Mouse (Mus musculus) heart, embryonic 10.5 days (tissue): Measurements from ENCODE around the gene Muc1. TPM values are rescaled to one million over a fixed set of nuclear protein-coding genes. Genes with fewer than 3 reads are reported as not detected.

Experiments
- DNase-seq: peaks from one replicate; pipeline ENCODE4 v3.0.0-alpha.2; 2017; ENCODE audit warnings: low spot score
- H3K27ac ChIP-seq: fragments of 300-500 bp; sonication (generic); 2 replicates; pipeline ENCODE4 v1.5.1; 2016; ENCODE audit warnings: mild to moderate bottlenecking
- H3K27me3 ChIP-seq: fragments of 300-500 bp; sonication (generic); 2 replicates; pipeline ENCODE4 v1.6.1; 2016; ENCODE audit warnings: mild to moderate bottlenecking; ENCODE audit not compliant: poor library complexity, insufficient read depth, severe bottlenecking
- H3K36me3 ChIP-seq: fragments of 300-500 bp; sonication (generic); 2 replicates; pipeline ENCODE4 v1.6.1; 2016; ENCODE audit warnings: mild to moderate bottlenecking, moderate library complexity
- H3K4me1 ChIP-seq: fragments of 300-500 bp; sonication (generic); 2 replicates; pipeline ENCODE4 v1.6.1; 2016; ENCODE audit warnings: mild to moderate bottlenecking
- H3K4me3 ChIP-seq: fragments of 300-500 bp; sonication (generic); 2 replicates; pipeline ENCODE4 v1.5.1; 2016; ENCODE audit warnings: mild to moderate bottlenecking, moderate library complexity
- H3K9me3 ChIP-seq: fragments of 300-500 bp; sonication (generic); 2 replicates; pipeline ENCODE4 v1.6.1; 2016; ENCODE audit warnings: mild to moderate bottlenecking, moderate library complexity
- WGBS: fragments of 180-500 bp; shearing (Covaris S2); methylation state at CpG from one replicate; pipeline ENCODE4 v1.1.7; 2016; 5-methylcytosine and 5-hydroxymethylcytosine counted together
- microRNA counts: library from miRNA; unstranded; fragments of <30 nt; microRNA quantifications from one replicate; lab custom pipeline; 2017
- microRNA-seq: library from miRNA; unstranded; fragments of <30 nt; microRNA quantifications from one replicate; pipeline ENCODE4, GENCODE M21; 2017
- polyA plus RNA-seq: library from polyadenylated mRNA; unstranded; fragments of >200 nt; fragmentation: Nextera tagmentation; extraction: Ambion mirVana; gene quantifications from 2 replicates; pipeline ENCODE4 v1.2.1, GENCODE M21; 2016

The Muc1 gene
- polyA plus RNA-seq, 1 experiment from 2014 or later = 0.11 TPM

- under 1% methylated on average over 52 of the region's 52 CpGs for WGBS
- DNase-seq = no peak
- Histone ChIP-seq H3K36me3 (peaks cover 7% of the 10 kb centered on the region), H3K9me3 (no peaks in the 10 kb centered on the region), H3K27ac (peak within 1 kb of the TSS; percentile 92), H3K4me1 (peaks cover 65% of the 10 kb centered on the region), H3K27me3 (0 out of 2 replicates have a peak, but pooled peaks cover 13% of the 10 kb centered on the region), H3K4me3 (peak within 1 kb of the TSS; percentile 77)
Observed at GRCm38 (mm10) chr3:89280606-89281511, 52.0 kb downstream of the Muc1 start, which contains the start of gene Efna1. Gene Efna1 (minus strand): TSS chr3:89281142.

- H3K9me3 ChIP-seq = no peaks in the 10 kb centered on the region
- WGBS = 11% methylated on average over 20 of the region's 20 CpGs
- peak overlapping the region; percentile 77 for H3K4me3 ChIP-seq
- H3K27me3 ChIP-seq = 0 out of 2 replicates have a peak, but pooled peaks cover 13% of the 10 kb centered on the region
- peaks cover 57% of the 10 kb centered on the region for H3K4me1 ChIP-seq
- H3K27ac ChIP-seq = peak overlapping the region; percentile 92
- 0 out of 2 replicates have a peak, but pooled peaks cover 2% of the 10 kb centered on the region for H3K36me3 ChIP-seq
- peak; percentile 89 for DNase-seq
Observed at GRCm38 (mm10) chr3:89281579-89282290, 52.9 kb downstream of the Muc1 start.

GRCm38 (mm10) chr3:89282291-89282643, 53.4 kb downstream of the Muc1 start:
- peaks cover 51% of the 10 kb centered on the region for H3K4me1 ChIP-seq
- 24% methylated on average over 4 of the region's 4 CpGs for WGBS

More at GRCm38 (mm10) chr3:89282291-89282643, 53.4 kb downstream of the Muc1 start:
- DNase-seq = no peak
- no peaks in the 10 kb centered on the region for H3K36me3 ChIP-seq
- H3K9me3 ChIP-seq = no peaks in the 10 kb centered on the region
- H3K27ac ChIP-seq = peak overlapping the region; percentile 92; the same call in 1 of the 2 replicates
- peak overlapping the region; percentile 77; the same call in 1 of the 2 replicates for H3K4me3 ChIP-seq
- 0 out of 2 replicates have a peak, but pooled peaks cover 13% of the 10 kb centered on the region for H3K27me3 ChIP-seq

MicroRNAs within 50 kb of the gene (microRNA counts, 519-probe panel; counts per million panel counts)
- microRNA mmu-miR-92b (lab: Ali Mortazavi, UCI) = not detected

Small RNA genes within 50 kb of the gene (microRNA-seq; reads per million reads assigned to microRNA genes)
- 234 reads per million, percentile 61 among the genes with 10 or more reads in this experiment for gene Mir92b

Other genes starting within 250 kb of the Muc1 start
- gene Rusc1, start 135.7 kb upstream of the Muc1 start, polyA plus RNA-seq = 10.1 and 11.6 TPM in 2 replicates
- not detected in 2 replicates for gene Gm43738, start 128.0 kb upstream of the Muc1 start, polyA plus RNA-seq
- gene Fdps, start 127.1 kb upstream of the Muc1 start, polyA plus RNA-seq = 220 and 253 TPM in 2 replicates
- gene Pklr, start 92.9 kb upstream of the Muc1 start, polyA plus RNA-seq = 12.4 and 14.7 TPM in 2 replicates
- gene Hcn3, start 68.9 kb upstream of the Muc1 start, polyA plus RNA-seq = 0.77 and 0.85 TPM in 2 replicates
- 18.4 and 32.2 TPM in 2 replicates for gene Clk2, start 64.3 kb upstream of the Muc1 start, polyA plus RNA-seq
- gene Scamp3, start 51.6 kb upstream of the Muc1 start, polyA plus RNA-seq = 104 and 115 TPM in 2 replicates
- 16.4 and 21.0 TPM in 2 replicates for gene Fam189b, start 45.9 kb upstream of the Muc1 start, polyA plus RNA-seq
- 44.2 and 44.6 TPM in 2 replicates for gene Gba, start 26.1 kb upstream of the Muc1 start, polyA plus RNA-seq
- 18.1 and 20.0 TPM in 2 replicates for gene Thbs3, start 13.9 kb upstream of the Muc1 start, polyA plus RNA-seq
- gene Mtx1, start 2.0 kb upstream of the Muc1 start, polyA plus RNA-seq = 179 and 204 TPM in 2 replicates
- 244 and 260 TPM in 2 replicates for gene Krtcap2, start 16.9 kb downstream of the Muc1 start, polyA plus RNA-seq
- gene Trim46, start 17.3 kb downstream of the Muc1 start, polyA plus RNA-seq = 0.79 and 1.9 TPM in 2 replicates
- gene Dpm3, start 30.3 kb downstream of the Muc1 start, polyA plus RNA-seq = 76.7 and 86.0 TPM in 2 replicates
- gene Slc50a1, start 41.5 kb downstream of the Muc1 start, polyA plus RNA-seq = 39.9 and 42.4 TPM in 2 replicates
- gene Efna1, start 52.1 kb downstream of the Muc1 start, polyA plus RNA-seq = 32.0 and 37.7 TPM in 2 replicates
- 0.71 and 2.5 TPM in 2 replicates for gene Efna3, start 93.9 kb downstream of the Muc1 start, polyA plus RNA-seq
- 10.6 and 19.3 TPM in 2 replicates for gene Efna4, start 109.0 kb downstream of the Muc1 start, polyA plus RNA-seq
- 41.9 and 49.0 TPM in 2 replicates for gene Adam15, start 120.9 kb downstream of the Muc1 start, polyA plus RNA-seq
- gene Dcst2, start 132.9 kb downstream of the Muc1 start, polyA plus RNA-seq = 0.05 TPM in 1 of 2 replicates, not detected in the other
- gene Dcst1, start 136.2 kb downstream of the Muc1 start, polyA plus RNA-seq = 0.10 and 0.11 TPM in 2 replicates
- gene Zbtb7b, start 165.7 kb downstream of the Muc1 start, polyA plus RNA-seq = 1.4 and 1.9 TPM in 2 replicates
- gene Lenep, start 173.7 kb downstream of the Muc1 start, polyA plus RNA-seq = not detected in 2 replicates
- 30.7 and 40.3 TPM in 2 replicates for gene Flad1, start 182.8 kb downstream of the Muc1 start, polyA plus RNA-seq
- 465 and 589 TPM in 2 replicates for gene Cks1b, start 189.3 kb downstream of the Muc1 start, polyA plus RNA-seq
- gene Shc1, start 189.4 kb downstream of the Muc1 start, polyA plus RNA-seq = 72.2 and 79.5 TPM in 2 replicates
- gene Pygo2, start 201.2 kb downstream of the Muc1 start, polyA plus RNA-seq = 28.2 and 35.9 TPM in 2 replicates
- 46.5 and 68.4 TPM in 2 replicates for gene Pbxip1, start 207.6 kb downstream of the Muc1 start, polyA plus RNA-seq
- gene Pmvk, start 225.5 kb downstream of the Muc1 start, polyA plus RNA-seq = 64.3 and 70.4 TPM in 2 replicates